Mouse (Mus musculus) kidney, adult 18-20 months (tissue): ENCODE results near the gene Sdf4.
A peak's percentile ranks its signal among the peaks of the same experiment; 100 is the strongest.

Source experiments
- DNase-seq: peaks from one replicate; pipeline ENCODE4 v3.0.0; 2021

Gene Sdf4

GRCm38 (mm10) chr4:155992241-155992905 is at the start of gene Sdf4, which contains the start of gene B3galt6:
Gene Sdf4, plus strand, starts transcription at chr4:155992872.
Gene B3galt6, minus strand, starts transcription at chr4:155992649.
- peak; percentile 93 for DNase-seq

- DNase-seq, result no peak
These were observed 49.6 kb upstream of the Sdf4 start for GRCm38 (mm10) chr4:155943049-155943452.

- peak; percentile 98 for DNase-seq
These were observed 49.0 kb upstream of the Sdf4 start, which contains the start of gene Ube2j2 for GRCm38 (mm10) chr4:155943534-155944249. Gene Ube2j2, plus strand, starts transcription at chr4:155943831.

DNA sequence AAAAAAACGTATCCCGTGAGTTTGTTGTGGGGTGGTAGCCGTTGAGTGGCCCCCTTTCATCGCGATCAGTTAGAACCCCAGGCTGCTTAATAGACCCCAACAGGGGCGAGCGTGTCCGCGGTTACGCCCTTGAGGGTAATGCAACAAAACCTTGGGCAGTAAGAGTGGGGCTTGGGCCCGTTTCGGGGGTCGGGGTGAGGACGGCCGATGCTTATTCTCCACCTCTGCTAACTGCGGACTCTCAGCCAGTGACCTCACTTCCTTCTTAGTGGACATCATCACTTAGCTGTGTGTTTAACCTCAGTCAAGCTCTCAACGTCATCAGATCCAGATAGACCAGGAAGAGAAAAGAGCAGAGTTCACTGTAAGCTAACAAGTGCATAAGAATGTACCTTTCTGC is 48.4 kb upstream of the Sdf4 start:
- no peak for DNase-seq

GRCm38 (mm10) chr4:155947094-155947493 is 45.6 kb upstream of the Sdf4 start:
- DNase-seq, result no peak

GRCm38 (mm10) chr4:155955491-155955890 is 37.2 kb upstream of the Sdf4 start:
- DNase-seq, result no peak

GRCm38 (mm10) chr4:155959275-155959674 is 33.4 kb upstream of the Sdf4 start:
- peak; percentile 76 for DNase-seq

DNA sequence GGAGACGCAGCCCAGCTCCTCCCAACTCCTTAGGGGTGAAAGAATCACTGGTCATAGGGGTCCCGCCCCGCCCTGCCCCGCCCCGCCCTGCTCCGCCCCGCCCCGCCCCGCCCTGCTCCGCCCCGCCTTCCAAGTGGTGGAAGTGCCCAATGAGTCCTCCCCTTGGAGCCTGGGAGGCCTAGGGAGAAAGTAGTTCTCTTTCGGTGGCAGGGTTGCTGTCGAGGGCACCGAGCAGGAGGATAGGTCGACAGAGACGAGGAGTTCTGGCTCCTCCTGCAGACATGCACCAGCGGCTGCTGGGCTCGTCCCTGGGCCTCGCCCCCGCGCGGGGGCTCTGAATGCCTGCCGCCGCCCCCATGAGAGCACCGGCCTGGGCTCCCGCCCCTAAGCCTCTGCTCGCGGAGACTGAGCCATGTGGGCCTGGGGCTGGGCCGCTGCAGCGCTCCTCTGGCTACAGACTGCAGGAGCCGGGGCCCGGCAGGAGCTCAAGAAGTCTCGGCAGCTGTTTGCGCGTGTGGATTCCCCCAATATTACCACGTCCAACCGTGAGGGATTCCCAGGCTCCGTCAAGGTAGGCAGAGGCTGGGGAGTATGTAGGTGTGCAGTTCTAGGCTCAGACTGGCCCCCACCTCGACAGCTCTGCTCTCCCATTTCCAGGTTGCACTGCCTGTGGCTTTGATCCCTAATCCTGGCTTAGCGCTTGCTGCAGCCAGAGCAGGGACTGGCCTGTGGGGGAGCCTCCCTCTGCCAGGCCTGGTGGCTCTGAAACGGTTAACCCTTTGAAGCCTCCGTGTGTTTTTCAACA is 30.3 kb upstream of the Sdf4 start, which contains the start of gene C1qtnf12:
Gene C1qtnf12 (plus strand): TSS at position 152 of the 805 bp plus-strand sequence.
- peak; percentile 71 for DNase-seq

DNA sequence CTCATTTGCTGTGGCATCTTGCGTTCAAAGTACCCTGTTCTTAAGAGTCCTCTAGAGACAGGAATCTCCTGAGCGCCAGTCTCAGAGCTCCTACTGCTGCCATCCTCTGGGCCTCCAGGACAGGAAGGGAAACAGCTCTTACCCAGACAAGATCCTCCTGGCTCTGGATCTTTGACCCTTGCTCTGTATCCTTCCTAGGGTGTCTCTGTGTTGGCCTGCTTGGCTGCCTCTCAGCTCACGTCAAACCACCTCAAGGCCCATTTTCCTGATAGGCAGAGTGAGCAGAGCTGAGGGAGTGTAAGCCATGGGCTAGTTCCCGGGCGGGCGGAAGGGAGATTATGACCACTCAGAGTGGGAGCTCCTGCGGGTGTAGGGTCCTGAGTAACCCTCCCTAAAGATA is 29.6 kb upstream of the Sdf4 start:
- peak; percentile 22 for DNase-seq

DNA sequence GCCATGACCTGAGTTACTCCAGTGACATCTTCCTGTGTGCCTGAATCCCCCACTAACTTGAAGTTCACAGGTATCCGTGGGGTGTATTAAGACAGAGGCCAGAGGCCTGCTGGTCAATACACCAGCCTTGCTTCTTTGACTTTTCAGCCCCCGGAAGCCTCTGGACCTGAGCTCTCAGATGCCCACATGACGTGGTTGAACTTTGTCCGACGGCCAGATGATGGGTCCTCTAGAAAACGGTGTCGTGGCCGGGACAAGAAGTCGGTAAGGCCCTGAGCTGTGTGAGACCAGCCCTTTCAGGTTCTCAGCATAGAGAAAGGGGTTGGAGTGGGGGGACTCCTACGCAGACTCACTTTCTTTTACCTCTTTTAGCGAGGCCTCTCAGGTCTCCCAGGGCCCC is 28.3 kb upstream of the Sdf4 start:
- DNase-seq, result peak; percentile 48

DNA sequence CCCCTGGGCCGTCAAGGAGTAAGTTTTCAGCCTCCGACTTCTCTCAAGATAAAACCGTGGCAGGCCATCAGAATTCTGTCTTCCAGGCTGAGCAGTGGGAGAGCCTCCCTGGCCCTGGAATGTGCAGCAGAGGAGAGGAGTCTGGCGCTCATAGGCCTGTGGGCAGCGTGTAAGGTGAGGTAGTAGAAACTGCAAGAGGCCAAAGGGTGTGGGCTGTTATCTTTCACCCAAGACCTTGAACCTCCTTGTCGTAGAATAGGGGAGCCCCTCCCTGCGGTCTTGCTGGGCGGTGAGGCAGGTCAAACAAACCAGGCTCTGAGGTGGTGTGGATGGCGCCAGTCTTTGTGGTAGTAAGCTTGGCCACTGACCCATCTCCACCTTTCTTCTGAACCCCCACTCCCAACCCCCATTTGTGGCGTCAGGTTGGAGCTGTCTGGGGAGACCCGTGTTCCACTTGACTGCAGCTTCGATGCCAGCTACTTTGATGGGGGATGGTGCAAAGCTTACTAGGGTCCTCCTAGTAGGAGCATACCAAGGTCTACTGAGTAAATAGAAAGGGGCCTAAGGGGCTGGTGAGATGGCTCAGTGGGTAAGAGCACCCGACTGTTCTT is 23.5 kb upstream of the Sdf4 start:
- no peak for DNase-seq

GRCm38 (mm10) chr4:155970286-155970685 is 22.4 kb upstream of the Sdf4 start:
- no peak for DNase-seq

DNA sequence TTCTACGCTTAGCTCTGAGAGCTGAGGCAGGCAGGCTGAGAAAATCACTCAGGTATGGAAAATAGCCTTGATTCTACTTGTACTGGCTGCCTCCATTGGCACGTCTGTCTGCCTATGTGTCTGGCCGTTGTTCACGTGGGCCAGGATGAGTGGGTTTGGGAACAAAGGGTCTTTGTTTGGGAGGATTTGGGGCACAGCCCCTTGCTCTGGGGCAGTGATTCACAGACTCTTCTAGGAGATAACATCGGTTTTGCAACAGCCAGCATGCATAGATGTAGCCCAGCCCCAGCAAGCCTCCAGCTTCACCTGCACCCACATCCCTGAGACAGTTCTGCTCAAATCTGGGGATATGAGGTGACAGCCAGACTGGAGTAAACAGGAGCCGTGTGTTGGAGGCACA is 20.0 kb upstream of the Sdf4 start:
- DNase-seq, result no peak

- DNase-seq, result no peak
These were observed 19.4 kb upstream of the Sdf4 start for GRCm38 (mm10) chr4:155973239-155973638.

DNA sequence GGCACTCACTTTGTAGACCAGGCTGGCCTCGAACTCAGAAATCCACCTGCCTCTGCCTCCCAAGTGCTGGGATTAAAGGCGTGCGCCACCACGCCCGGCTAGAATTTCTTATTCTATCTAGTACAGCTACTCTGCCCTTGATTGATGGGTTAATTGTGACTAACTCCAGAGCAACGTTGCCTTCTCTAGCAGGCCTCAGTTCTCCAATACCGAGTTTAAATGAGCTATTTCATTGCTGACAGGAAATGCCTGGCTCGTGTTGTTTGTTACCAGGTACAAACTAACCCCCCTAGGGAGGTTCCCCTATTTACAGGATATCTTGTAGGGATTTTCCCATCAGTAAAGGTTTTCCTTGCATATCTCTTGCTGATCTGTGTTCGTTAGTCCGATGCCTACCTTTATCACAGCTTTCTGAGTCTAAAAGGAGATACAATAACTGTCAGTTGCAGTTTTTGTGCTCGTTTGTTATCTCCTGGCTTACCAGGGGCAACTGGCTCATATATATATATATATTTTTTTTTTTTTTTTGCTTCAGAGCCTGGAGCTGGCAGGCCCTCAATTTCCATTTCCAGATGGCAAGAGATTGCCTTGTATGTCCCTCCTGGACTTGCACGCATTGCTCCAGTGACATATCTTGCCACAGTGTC is 11.1 kb upstream of the Sdf4 start:
- DNase-seq, result no peak

- DNase-seq, result no peak
These were observed 8.9 kb upstream of the Sdf4 start for GRCm38 (mm10) chr4:155983788-155984187.

DNA sequence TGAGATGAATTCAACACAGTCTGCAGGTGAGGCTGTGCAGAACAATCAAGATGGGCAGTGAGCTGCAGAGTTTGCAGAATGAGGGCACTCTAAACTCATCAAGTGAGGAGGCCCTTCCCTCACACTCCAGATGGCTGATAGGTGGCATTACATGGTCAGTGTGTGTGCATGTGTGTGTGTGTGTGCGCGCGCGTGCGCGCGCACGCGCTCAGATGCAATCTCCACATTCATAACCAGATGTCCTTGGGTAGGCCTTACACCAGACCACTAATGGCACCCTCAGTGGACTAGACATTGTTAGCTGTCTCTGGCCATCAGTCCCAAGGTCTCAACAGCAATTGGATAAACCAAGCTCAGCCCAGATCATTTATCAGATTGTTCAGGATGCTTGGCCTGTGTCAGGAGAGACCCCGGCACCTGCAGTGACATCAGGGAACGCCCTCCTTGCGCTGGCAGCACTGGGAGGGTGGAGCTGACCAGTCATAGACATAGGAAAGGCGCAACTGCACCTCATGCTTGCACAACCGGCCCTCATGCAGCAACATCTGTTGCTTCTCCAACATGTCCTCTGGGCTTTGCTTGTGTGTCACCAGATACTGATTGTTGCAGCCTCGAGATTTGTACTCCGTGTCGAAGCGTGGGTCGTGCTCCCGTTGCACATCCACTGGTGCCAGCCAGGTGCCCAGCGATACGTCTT is 1.3 kb upstream of the Sdf4 start:
- DNase-seq, result no peak

GRCm38 (mm10) chr4:155991908-155992230 is 803 bp upstream of the Sdf4 start:
- DNase-seq, result no peak

DNA sequence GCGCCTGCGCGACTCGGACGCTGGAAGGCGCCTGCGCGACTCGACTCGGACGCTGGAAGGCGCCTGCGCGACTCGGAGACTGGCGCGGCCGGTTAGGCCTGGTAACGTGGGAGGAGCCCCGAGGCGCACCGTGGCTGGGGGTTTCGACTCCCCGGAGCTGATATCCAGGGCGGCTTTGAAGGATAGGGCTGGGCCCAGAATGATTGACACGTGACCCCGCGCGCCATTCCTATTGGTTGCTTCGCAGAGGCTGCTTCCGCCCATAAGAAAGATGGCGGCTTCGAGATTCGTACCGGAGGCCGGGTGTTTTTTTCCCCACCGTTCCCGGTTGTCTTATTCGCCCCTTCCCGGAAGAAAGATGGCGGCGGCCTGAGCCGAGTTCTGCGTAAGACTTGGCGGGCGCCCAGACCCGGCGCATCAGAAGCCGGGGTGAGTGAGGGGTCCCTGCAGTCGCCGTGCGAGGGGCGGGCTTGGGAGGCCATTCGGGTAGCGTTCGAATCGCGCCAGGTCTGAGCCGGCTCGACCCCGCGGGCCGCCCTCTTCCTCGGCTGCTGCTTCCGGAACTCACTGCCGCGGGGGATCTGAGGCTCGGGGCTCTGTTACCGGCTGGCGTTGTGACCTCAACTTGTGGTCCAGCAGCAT is 355 bp downstream of the Sdf4 start:
- peak; percentile 100 for DNase-seq

- DNase-seq, result no peak
These were observed 934 bp downstream of the Sdf4 start for GRCm38 (mm10) chr4:155993606-155994005.

DNA sequence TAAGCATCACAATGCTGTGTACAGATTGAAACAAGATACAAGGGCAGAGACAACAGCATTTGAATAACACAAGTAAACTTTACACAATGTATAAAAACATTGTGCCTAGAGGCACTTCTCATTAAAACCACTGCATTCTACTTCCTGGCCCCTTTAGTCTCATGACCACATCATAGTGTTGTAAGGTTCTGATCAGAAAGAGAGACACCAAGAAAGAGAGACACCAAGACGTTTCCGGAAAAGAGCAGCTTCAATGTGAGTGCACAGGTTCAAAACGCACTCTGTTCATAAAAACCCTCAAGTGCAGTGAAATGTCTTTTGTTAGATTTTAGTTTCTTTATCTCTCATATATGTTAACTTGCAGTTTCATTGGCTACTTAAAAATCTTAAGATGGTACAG is 11.4 kb downstream of the Sdf4 start:
- DNase-seq, result no peak

DNA sequence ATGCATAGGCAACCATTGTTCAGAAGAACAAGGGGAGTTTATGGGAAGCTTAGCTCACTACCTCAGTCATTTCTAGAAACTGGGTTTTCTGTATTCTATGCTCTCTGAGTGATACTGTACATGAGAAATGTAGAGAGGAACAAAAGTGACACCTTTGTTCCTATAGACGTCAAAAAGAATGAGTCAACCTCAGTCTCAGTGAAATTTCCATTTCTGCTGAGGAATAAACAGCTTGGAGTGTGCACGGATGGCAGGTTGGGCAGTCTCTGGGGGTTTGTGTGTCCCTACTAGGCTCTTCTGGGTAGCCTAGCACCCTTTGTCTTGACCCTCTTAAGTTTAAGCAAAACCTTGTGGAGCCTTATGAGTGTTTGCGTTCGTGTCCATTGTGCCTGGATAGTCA is 15.7 kb downstream of the Sdf4 start:
- no peak for DNase-seq
